Mouse (Mus musculus) c-Kit-positive CD71-positive TER-119-negative erythroid progenitor cells, embryonic 14.5 days (primary cell): ENCODE results near the gene Kmt2b.

Experiments
- DNase-seq: peaks from one replicate; pipeline ENCODE4 v3.0.0-alpha.2; 2013; ENCODE audit warnings: low read depth

The Kmt2b gene

DNA sequence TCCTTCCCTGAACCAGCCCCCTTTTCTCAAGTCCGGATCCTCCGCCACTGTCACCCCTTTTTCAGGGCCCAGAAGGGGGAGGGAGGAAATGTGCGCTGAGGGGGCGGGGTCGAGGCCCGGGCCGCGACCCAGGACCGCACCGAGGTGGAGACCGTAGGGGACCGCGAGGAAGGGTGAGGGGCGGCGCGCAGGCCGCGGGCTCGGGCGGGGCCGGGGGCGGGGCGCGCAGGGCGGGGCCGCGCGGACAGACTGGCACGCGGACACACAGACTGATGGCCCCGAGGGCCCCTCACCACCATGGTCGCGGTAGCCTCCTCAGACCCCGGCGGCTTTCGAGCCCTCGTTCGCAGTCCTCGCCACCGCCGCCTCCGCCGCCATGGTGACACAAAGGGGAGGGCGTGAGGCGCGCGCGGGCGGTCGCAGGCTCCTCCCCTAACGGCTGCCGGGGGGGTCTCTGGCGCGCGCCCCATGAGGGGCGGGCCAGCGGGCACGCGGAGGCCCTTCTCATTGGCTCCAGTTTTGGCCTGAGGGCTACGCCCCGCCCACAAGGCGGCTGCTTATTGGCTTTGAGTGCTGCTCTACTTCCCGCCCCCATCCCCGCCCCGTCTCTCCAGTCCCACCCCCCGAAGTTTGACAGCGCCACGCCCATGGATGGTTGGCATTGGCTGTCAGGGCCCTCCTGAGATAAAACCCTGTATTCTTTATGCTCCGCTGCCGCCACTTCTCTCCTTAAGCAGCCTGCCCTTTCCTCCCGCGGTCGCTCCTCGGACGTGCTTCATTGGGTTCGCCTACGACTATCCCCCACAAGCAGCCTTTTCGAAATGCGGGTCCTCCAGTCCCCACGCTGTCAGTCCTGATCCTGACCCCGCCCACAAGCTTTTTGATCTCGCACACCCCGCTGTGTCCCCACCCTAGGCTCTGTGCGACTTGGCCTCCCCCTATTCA is 53.6 kb downstream of the Kmt2b start, which contains the start of gene Arhgap33:
Gene Arhgap33 (minus strand): TSS at position 428 of the 945 bp plus-strand sequence.
- peak; percentile 98 for DNase-seq

DNA sequence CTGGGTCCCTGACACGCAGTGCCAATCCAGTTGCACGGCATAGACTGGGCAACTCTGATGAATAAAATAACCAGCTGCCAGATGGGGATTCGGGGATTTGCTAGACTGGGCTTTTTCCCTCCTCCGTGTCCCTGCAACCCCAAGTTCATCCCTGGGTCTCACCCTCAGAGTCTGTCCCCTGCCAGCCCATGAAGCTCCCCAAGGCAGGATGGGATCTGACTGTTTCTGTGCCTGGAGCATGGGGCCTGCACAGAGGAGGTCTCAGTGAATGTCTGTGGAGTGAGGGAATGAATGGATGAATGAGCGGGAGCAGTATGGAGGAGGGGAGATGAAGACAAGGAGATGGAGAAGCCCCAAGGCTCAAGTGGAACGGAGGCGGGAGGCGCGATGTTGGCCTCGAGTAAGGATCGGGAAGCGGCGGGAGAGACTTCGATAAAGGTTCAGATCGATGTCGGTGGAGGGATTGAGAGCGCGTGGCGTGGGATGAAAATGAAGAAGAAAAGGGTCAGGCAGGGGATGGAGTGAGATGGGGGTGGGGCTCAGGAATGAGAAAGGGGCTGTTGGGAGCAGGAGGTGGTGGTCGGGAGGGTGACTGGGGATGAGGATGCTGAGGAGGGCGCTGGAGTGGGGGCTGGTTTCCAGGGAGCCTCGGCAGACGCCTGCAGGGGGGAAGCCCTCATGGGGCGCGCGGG is 54.4 kb downstream of the Kmt2b start:
- no peak for DNase-seq

DNA sequence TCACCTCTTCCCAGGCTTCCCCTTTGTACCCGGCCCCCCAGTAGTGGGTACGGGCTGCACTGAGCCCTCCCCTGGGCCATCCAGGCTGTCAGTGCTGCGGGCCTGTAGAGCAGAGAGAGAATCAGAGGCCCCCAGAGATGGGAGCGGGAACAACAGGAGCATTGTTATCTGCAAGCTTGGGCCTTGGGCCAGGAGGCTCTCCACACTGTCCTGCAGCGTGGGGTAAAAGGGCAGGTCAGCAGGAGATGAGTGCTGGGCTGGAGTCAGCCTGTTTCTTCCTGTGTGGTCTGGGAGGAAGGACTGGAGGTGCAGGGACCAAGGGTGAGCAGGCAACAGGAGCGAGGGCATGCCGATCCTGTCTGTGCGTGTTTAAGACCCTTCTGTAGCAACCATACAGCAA is 55.6 kb downstream of the Kmt2b start:
- no peak for DNase-seq

DNA sequence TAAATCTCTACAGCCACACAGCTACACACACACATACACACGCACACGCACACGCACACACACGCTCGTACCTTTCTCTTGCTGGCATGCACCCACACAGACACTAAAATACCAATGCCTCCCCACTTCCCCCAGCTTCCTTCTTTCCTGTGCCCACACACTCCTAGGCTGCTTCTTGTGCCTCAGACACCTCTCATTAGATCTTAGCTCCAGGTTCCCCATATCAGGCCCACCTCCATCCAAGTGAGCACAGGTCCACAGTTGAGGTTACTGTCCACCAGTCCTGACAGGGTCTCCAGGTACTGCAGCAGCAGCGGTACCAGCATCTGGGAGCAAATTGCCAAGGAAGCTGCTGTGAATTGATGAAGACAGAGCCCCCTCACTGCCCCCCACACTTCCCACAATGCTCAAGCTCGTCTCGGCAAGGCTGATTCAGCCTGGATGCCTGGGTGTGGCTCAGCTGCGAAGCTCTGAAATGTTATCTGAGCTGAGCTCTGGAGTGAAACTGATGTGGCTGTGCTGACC is 57.2 kb downstream of the Kmt2b start:
- DNase-seq, result no peak

DNA sequence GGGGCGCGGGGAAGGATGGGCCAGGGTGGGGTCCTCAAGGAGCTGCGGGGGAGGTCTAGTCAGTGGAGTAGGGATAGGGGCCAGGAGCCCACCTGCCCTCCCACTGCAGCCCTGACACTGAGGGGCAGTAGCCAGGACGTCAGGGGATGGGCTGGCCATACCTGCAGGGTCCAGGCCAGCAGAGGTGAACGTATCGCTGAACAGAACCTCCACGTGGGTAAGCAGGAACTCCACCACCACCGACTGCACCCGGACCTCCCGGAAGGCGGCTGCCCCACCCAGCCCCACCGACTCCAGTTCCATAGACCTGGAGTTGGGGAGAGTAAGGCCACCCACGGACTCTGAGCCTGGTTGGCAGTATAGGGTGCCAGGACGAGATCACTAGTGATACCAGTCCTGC is 61.5 kb downstream of the Kmt2b start:
- DNase-seq, result no peak

DNA sequence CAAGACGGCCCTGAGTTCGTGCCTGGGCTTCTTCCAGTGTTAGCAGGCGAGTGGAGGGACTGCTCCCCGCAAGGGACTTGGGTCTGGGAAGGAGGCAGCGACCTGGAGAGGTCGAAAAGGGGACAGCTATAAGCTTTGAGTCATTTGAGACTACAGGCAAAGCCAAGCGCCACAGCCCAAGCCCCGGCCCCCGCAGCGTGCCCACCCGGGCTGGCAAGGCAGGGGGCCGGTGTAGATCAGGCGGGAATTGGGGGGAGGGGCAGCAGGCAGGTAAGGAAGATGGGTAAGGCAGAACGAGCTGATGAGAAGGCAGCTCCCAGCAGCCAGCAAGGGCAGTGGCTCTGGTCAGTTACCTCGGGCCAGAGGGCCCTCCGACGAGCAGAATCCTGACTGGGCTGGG is 62.1 kb downstream of the Kmt2b start:
- no peak for DNase-seq

DNA sequence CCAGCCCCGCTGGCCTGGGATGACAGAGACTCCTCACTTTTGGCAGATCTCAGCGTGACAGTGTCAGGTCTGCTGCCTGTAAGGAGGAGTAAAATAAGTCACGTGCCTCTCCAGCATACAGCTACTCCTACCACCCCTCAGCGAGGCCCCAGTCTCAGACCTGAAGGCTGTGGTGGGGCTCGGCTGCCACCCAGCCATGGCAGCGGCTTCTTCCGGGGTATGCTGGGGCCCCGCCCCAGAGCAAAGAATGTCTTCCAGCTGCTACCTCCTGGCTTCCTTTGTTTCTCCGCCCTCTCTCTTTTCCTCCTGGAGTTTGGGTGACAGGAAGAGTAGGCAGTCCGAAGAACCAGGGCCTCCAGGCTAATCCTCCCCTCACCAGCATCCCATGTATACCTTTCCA is 62.6 kb downstream of the Kmt2b start:
- no peak for DNase-seq

DNA sequence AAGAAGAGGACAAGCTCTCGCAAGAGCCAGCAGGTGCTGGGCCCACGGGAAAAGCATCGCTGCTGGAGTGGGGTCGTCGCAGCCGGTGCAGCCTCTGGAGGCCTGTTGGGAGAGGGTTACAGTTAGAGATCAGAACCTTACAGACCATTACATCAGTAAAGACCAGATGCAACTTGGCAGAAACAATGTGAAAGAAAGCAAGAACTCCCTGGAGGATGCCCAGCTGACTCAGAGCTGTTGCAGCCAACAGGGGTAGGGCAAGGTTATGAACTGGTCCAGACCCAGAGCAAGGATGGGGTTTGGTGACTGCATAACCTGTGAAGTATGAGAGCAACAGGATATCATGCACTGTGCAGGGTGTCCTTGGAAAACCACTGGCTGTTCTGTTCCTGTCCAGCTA is 64.0 kb downstream of the Kmt2b start:
- DNase-seq, result no peak

DNA sequence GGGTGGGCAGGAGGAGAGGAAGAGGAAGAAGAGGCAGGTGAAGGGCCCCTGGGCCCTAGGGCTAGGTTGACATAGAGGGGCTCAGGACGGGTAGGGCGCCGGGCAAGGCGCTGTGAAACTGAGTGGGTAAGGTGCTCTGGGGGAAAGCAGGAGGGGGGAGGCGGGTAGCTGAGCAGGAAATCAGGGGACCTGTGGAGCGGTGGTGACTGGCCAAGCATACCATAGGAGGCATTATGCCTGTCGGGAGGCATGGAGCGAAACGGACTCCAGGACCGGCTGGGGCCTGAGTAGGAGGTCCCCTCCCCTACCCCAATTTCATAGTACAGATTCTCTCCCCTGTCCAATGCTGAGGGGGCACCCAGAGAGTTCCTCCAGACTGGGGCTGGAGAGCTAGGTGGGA is 65.7 kb downstream of the Kmt2b start:
- DNase-seq, result no peak

DNA sequence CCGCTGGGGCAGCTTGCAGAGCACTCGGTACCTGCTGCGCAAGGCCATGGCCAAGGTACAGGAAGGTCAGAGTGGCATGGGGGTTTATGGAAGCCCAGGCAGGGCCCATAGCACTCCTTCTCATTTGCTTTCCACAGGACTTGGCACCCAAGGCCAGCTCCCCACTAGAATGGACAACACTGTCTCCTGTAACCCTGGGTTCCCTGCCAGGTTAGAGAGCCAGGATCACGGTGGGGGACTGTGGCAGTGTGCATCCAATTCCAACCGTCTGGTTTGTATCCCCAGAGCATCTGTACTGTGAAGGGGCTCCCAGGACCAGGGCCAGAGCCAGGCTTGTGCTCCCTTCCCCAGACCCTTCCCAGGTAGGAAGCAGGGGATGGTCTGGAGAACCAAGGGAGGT is 67.7 kb downstream of the Kmt2b start:
- DNase-seq, result no peak

DNA sequence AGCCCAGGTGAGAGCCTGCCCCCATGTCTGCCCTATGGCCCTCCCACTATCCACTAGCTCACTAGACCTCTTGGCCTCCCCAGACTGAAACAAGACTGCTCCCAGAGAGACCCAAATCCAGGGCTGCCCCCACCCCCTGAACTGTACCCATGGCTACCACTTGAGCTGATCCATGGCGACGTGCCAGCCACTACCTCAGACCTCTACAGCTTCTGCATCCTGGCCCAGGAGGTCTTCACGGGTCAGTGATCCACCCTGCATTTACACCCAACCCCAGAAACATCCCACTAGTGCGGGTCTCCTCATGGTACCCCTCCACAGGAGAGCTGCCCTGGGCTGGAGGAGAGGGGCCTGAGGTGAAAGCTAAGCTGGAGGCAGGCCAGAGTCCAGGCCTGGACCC is 68.1 kb downstream of the Kmt2b start:
- no peak for DNase-seq
